Mouse (Mus musculus) adrenal gland, postnatal 10 days (tissue): Measurements from ENCODE around the gene Wwox. TPM values are rescaled to one million over a fixed set of nuclear protein-coding genes. Genes with fewer than 3 reads are reported as not detected.

Experiments
- DNase-seq: peaks from one replicate; pipeline ENCODE4 v3.0.0; 2021; ENCODE audit warnings: mixed read lengths
- total RNA-seq, 2 experiments: library from RNA; stranded (reverse); gene quantifications; 2 replicates each; pipeline ENCODE4 v1.2.3; 2021

Gene Wwox
- total RNA-seq, 2 experiments from 2014 or later: 20.8 to 28.4 TPM

DNA sequence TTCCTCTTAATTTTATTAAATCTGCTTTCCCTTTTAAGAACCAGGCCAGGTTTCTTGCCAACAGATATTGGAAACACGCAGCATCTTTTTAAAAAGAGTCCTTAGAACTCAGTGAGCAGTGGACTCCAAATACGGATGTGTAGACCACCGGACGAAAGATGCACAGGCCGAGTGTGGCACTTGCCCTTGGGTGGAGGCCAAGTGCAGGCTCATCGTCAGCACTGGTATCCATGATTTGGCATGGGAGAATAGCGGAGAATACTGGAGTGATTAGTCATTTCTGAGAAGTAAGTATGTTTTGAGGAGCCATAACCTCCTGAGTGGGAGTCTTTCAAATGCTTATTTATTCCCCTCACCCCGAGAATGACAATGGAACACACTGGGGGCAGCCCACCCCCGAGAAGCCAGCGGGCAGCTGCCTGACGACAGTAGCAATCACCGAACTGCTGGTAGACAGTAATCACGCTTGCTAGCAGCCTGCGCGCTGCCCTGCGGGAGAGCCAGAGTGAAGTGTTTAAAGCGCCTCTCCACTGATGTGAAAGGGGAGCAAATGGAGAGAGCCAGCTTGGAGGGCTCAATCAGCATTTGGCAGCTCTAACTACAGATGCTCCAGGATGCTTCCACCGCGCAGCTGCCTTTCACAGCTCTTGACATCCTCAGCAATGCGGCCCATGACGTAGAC is 29.2 kb downstream of the Wwox start:
- DNase-seq: no peak

DNA sequence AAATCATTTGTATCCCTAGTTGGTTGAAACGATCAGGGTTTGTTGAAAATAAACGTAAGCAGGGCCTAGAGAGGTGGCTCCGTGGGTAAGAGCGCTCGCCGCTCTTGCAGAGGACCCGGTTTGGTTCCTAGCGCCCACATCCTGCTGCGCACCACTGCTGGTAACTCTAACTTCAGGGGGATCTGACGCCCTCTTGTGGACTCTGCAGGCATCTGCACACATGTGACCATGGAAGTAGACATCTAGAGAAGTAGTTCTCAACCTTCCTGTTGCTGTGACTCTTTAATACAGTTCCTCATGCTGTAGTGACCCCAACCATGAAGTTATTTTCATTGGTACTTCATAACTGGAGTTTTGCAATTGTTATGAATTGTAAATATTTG is 29.7 kb downstream of the Wwox start:
- DNase-seq: no peak

DNA sequence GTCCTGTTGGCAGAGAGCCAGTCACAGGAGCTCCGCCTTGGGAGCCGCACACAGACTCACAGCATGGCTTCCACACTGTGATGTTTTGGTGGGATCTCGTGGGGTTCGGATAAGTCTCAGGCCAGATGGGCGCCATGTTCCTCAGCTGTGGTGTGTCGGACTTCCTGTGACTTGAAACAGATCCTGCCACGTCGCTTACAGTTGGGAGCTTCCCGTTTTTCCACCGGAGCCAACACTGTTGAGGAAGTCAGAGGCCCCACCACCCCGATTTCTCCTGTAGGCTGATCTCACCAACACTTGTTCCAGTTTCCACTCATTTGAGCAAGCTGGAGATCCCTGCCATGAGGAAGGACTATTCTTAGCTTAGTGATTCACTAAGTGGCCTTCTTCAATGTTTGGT is 34.1 kb downstream of the Wwox start:
- no peak for DNase-seq

DNA sequence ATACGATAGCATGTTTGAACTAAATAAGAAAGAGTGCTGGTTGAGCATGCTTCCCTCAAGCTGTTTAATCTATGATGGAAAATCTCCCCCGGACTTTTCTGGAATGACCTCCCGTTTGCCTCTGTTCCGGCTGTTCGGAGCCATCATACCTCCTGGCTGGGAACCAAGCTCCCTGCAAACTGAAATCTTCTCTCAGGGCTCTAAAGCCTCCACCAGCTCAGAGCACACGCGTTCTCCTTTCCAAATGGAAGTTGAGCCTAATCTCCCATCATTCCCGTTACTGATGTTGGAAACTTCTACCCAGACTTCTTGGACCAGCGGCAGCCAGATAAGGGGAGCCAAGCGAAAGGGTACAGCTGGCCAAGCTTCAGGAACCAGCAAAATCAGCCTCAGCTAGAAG is 37.5 kb downstream of the Wwox start:
- no peak for DNase-seq

DNA sequence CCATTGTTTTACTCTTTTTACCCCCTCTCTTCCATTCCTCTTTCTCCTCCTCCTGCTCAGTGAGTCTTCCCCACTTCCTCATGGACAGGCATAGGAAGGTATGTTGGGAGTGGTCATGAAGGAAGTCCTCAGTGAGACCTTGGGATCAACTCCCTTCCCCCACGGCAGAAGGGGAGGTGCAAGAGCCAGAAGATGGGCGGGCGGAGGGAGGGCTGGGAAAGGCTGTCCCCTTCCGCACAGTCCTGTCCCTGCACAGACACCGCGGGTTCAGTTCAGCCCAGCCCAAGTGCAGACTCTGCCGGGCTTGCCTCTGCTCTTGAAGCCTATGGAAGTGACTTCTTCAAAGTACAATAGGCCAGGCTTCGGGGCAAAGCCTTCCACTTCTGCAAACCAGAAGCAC is 38.3 kb downstream of the Wwox start:
- DNase-seq: no peak

DNA sequence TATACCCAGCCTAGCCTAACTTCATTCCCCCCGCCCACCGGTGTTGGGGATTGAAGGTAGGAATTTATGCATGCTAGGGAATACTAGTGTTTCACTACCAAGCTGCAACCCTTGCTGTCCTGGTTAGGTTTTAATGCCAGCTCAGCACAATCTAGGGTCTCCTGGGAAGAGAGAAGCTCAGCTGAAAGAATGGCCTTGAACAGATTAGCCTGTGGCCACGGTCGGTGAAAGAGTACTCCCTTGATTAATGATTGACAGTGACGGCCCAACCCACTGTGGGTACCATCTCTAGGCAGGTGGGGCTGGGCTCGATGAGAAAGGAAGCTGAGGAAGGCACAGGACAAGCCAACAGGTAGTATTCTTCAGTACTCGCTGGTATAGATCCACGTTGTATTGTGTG is 40.3 kb downstream of the Wwox start:
- DNase-seq: no peak

DNA sequence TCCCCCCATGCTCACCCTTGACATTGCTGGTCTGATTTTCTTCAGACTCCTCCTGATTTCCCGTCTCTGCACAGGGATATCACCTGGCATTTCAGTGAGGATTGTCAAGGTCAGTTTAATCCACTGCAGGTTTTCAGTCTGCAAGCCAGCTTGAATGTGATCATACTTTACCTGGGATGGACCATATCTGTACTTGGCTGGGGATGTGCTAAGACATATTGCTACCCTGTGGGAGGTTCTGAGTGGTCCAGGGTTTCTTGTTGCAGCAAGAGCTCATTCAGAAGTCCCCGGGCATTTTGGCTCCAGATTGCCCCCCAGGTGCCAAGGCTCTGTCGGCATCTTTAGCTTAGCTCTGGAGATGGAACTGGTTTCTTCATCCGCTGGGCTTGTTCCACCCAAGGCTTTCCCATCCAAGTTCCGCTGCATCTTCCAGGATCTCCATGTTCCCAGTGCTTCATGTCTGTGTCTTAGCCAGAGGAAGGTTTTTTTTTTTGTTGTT is 52.3 kb downstream of the Wwox start:
- no peak for DNase-seq

DNA sequence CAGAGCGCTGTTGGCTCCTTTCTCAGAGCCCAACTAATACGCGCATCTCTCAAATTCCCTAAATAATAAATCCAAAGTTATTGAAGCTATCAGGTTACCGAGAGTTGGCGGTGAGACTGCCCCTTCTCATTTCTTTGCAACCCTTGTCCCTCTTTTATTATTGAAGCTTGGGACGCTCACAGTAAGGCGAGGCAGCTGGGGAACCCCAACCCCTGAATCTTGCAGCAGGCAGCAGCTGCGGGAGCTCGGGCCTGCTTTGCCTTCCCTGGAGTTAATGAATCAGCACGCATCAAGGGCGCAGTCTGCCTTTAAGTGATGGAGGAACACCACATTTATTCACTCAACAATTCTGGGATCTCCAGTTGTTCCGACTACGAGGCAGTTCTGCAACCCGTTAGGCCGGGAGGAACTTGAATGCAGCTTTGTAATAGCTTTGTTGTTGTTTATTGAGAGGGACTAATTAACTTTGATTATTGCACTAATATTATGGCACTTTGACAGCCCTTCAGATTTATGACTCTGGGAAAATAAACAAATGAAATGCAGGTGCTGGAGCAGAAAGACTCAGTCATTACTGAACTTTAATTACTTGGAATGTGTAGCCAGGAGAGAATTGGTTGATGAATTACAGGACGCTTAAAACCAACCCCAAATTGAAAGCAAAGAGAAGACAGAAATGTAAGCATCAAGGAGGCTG is 60.1 kb downstream of the Wwox start:
- DNase-seq: no peak

DNA sequence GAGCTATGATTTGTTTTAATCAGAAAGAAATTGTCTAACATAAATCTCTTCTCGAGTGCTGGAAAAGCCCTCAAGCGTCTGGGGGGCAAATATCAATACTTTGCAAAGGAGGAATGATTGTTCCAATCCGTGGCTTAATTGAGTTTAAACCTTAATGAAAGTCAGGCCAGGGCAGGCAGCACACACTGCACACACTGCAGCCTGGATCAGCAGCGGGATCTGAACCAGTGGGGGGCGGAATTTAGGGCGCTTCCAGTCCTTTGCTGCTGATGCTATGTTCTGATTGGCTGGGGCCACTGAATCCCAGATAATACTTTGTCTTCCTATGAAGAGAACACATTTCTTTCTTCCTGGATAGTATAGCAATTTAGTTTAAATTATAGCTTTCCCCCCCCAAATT is 62.5 kb downstream of the Wwox start:
- DNase-seq: no peak

DNA sequence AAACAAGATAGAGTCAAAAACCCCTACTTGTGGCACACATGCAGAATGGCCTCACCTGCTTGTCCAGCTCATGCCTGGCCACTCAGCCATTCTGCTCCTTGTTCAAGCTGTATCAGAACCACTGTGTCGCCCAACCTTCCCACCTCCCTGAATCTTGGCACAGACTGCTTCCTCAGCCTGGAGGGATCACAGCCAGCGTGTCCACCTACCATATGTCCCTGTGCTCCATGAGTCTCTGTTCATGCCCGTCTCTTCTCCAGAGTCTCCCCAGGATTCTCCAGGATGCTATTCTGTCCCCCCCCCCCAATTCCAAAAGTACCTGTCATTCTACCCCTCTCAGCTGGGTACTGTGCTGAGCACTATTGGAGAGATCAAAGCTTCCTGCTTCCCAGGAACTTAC is 63.7 kb downstream of the Wwox start:
- DNase-seq: no peak

DNA sequence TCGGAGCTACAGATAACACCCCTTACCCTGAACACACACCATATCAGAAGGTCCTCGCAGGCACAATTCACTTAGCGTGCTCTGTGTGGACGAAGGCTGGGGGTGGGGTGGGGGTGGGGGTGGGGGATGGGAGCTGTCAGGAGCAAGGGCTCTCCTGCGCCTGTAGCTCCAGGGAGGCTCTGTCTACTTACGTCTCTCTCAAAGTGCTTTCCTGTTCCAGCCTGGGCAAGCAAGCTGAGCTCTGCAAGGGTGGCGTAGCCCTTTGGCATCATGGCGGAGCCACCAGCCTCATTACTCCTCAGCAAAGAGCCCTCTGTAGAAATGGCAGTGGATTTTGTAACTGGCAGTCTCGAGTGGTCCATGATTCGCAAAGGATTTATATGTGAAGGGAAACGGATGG is 65.4 kb downstream of the Wwox start:
- no peak for DNase-seq

DNA sequence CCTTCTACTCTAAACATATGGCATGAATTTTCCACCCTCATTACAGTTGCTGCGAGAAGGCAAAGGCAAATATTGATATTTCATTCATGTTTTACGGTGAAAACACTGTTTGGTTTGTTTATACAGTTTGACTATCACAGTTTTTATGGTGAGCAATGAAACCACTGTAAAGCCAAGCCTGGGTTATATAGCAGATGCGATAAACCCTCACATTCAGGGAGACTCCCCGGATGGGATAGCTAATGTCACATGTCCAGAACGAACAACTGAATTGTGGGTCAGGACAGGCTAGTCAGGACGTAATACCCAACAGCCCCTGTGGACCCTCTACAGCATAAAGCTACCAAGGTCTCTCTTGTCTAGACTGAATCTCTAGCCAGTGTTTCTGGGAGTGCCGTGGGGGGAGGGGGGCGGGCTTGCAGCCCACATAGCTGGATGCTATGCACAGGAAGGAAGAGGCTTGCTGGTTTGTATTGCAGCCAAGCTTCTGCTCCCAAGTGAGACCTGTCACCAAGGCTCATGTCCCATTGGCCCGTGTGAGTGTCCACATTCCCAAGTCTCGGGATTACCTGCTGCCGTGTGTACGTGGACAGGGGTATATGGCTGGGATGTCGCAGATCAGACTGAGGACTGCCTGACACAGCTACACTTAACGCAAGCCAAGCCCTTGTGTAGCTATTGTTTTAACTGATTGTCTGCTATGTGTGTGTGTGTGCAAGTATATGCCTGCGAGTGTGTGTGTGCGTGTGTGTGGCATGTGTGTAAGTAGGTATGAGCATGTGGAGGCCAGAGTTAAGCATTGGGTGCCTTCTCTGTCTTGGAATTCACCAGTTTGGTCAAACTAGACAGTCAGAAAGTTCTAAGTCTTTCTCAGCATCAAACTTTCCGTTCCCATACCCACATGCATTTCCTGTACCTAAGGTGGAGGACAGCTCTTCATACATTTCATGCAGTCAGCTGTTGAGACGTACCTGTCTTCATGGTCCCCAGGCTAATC is 66.2 kb downstream of the Wwox start:
- DNase-seq: no peak

DNA sequence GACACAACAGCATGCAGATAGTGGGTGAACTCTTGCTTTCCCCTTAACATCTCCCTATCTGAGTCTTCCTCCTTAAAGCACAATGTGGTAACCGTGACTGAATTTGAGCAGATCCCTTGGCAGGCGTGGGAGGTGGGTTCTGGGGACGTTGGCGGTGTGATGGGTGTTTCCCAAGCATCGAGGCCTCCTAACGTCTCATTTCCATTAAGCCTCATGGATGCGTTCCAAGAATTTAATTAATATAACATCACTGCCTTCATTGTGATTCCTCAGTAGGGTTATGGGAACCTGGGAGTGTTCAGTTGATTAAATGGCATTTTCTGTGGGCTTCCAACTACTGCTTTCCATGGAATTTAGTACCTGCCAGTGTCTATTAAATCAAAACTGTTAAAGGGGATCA is 67.9 kb downstream of the Wwox start:
- no peak for DNase-seq

DNA sequence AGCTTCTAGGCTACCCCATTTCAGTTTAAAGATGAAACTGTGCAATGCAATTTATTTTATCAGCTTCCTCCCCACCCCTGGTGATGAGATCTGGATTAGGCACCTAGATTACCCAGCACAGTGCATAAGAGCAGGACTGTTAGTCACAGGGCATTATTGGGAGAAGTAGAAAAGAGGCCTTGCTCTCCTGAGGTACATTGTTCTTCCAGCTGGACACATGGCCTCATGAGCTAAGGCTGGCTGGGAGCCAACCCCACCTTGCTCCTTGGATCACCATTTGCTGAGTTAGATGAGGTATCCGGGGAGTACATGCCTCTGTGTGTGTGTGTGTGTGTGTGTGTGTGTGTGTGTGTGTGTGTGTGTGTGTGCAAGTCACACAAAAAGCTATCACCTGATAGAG is 70.8 kb downstream of the Wwox start:
- DNase-seq: no peak

DNA sequence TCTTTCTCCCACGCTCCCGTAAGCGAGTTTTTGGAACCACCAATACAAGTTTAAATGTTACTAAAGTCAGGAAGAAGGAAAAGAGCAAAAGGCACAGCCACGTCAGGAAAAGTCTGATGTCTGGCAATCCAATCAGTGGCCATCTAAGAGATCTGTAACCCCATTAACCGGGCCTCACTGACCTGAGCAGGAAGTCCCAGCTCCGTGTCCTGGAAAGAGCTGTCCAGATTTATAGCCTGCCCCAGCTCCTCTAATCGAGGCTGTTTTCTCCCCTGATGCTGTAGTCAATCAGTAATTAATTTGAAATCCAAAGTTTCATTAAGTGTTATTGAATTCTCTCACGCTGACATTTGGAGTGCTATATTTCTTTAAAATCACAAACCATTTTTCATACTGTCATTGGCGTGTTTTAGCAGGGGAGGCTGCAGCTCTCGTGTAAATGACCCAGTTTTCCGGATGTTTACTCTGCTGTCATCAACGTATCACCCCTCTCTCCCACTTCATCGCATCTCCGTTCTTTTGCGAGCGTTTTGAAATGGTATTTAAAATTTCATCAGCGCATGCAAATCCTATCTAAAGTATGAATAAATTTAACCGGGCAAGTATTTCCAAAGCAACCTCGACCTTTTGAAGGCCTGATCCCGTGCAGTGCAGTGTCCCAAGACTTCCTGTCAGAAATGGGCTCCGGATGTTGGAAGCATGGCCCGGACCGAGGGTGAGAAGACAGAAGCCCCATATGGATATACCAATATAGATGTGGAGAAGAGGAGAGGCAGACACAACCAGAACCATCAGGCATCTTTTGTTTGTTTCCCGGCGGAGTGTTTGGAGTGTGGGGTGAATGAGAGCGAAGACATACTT is 72.8 kb downstream of the Wwox start:
- DNase-seq: no peak

DNA sequence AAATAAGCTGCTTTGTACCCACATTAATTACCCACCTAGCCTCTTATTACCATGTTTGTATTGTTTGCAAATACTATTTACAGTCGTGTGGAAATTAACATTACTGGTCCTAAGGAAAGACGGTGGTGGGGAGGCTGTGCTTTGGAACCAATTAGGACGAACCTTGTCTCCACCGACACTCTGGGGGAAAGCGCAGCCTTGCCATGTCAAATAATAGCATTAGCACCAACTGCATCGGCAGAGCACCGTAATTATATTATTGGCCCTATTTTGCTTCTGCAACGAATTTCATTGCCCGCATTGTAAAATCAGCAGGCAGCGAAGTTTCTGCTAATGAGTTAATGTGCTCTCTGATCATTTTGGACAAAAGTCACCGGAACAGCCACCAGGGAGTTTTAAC is 75.2 kb downstream of the Wwox start:
- DNase-seq: no peak

DNA sequence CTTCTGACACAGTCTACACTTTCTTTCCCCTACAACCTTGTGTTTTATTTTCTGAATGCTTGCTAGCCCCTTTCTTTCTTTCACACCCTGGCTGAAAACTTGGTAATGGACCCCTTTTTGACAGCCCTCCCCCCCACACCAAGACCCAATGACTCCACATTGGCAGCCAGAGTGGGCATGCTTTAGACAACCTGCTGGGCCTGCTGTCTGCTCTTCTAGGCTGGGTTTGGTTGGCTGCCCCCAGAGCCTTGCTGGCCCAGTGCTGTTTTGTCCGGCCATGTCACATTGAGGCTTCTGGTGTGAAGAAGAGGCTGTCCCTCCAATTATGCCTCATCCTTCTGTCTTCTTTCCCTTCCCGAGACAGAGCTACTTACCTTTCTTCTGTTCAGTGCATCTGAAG is 83.6 kb downstream of the Wwox start:
- no peak for DNase-seq

DNA sequence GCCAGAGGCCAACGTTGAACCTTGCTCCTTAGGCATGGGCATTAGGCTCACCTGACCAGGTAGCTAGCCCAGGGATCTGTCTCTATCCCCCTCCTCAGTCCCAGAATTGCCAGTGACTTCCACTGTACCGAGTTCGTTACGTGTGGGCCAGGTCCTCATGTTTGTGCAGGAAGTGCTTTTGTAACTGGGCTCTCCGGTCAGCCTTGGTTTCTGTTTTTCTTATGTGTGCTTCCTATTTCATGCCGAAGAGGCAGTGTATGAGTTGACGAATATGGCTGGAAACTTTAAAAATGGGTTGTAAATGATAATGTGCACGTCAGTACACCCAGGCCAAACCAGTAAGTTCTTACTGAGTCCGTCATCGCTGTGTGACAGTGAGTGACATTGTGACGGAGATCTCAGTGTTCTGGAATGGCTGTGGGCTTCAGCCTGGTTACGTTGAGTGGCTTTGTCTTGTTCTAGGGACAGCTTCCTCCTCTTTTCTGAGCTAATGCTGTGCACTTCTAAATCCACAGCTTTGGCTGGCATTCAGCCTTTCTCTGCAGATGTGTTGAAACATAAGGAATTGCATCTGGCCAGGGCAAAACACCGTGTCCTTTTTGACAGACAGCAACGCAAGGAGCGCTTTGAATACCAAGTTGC is 87.3 kb downstream of the Wwox start:
- no peak for DNase-seq

DNA sequence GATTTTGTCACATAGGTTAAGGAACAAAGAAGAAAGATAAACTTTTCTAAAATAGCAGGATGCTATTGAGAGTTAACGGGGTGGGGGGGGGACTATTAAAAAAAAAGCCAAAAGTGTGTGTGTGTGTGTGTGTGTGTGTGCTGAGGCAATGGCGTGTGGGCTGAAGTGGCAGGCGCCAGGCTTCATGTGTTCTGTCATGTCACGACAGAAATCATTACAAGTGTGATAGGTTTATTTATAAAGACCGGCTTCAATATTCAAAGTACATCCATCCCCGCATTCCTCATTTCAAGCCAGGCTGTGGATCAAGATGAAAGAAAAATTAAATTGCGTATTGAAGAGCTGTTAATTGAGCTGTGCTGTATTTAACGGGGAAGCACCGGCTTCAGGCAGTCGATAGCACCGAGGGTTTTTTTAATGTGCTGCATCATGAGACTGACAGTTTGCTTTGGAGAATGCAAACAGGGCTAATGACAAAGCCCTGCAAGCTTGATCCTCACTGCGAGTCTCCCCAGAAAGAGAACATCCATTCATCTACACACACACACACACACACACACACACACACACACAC is 88.3 kb downstream of the Wwox start:
- DNase-seq: no peak

DNA sequence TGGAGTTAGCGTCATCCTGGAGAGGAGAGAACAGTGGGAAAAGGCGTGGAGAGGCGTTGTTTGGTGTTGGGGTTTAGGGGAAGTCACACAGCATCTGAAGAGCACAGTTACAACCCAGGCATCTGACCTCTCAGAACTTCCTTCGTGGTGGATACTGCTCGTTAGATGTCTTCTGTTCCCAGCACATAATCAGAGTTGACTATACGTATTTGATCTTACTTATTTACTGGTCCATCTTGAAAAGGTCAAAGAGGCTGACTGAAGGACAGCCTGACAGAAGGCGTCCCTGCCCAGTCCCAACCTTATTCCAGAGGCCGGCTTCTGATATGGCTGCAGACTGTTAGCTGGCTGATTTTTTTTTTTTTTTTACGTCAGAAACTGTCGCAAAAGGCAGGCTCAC is 90.1 kb downstream of the Wwox start:
- no peak for DNase-seq

DNA sequence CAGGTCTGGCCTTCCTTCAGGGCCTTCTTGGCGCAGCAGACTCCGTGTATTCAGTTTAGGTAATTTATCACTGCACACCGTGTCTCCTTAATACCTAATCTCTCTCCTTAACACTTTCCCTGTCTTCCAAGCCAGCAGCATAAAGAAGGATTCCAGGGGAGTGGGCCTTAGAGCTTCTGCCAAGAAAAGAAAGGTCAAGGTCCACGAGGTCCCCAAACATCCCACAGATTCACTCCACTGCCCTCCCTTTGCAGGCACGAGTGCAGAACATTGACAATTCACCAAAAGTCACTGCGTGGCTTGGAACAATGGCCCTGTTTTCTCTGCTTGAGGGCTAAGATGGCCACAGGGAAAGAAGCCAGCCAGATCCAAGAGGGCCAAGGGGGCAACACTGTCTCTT is 96.7 kb downstream of the Wwox start:
- no peak for DNase-seq
